In genomic region chr2:116075902-116076301, GRCm38 (mm10) we compare ENCODE assay signal across 8 mouse cellular contexts. TPM values are rescaled to one million over a fixed set of nuclear protein-coding genes. Genes with fewer than 3 reads are reported as not detected.
DNase-seq lines count a peak whose midpoint lies in the region; ATAC-seq lines count a peak whose summit lies in the region.

No protein-coding gene starts in this region.

- peak; percentile 85 for ATAC-seq in embryonic facial prominence, embryonic 11.5 days (replicated peaks; ENCODE audit: insufficient number of reproducible peaks, low FRiP score, low TSS enrichment, low read depth)
- ATAC-seq in limb, embryonic 11.5 days (ENCODE audit: insufficient number of reproducible peaks, low FRiP score, low TSS enrichment, low read depth) = peak; percentile 79
- ATAC-seq in midbrain, embryonic 13.5 days = peak; percentile 81

- H3K36me3 ChIP-seq in embryonic facial prominence, embryonic 11.5 days (replicated peaks; ENCODE audit: control insufficient read depth, insufficient read depth, low read depth, low read length) = no peaks in the 10 kb centered on the region
- H3K36me3 ChIP-seq in limb, embryonic 11.5 days (ENCODE audit: control insufficient read depth, insufficient read depth, low read length) = no peaks in the 10 kb centered on the region
- H3K36me3 ChIP-seq in midbrain, embryonic 13.5 days = no peaks in the 10 kb centered on the region

- H3K4me2 ChIP-seq in embryonic facial prominence, embryonic 11.5 days (ENCODE audit: low read depth, low read length) = peak overlapping the region; percentile 60
- H3K4me2 ChIP-seq in limb, embryonic 11.5 days (ENCODE audit: low read depth, severe bottlenecking) = peak overlapping the region; percentile 59
- H3K4me2 ChIP-seq in midbrain, embryonic 13.5 days (replicated peaks) = peak overlapping the region; percentile 71

- H3K27me3 ChIP-seq in embryonic facial prominence, embryonic 11.5 days (ENCODE audit: control insufficient read depth, insufficient read depth, low read length) = no peaks in the 10 kb centered on the region
- peaks cover 38% of the 10 kb centered on the region for H3K27me3 ChIP-seq in limb, embryonic 11.5 days (ENCODE audit: control insufficient read depth, insufficient read depth, low read length)
- peaks cover 52% of the 10 kb centered on the region for H3K27me3 ChIP-seq in midbrain, embryonic 13.5 days

- peak; percentile 48 for DNase-seq in right cerebral cortex, postnatal 14 days
- no peak for DNase-seq in right cerebral cortex, adult 2 months (ENCODE audit: low spot score in 2 of 2)
- DNase-seq in embryonic facial prominence, embryonic 11.5 days (ENCODE audit: low spot score) = peak; percentile 90
- DNase-seq in heart, postnatal 25 days (ENCODE audit: low spot score) = peak; percentile 17
- peak; percentile 86 for DNase-seq in limb, embryonic 11.5 days (ENCODE audit: low spot score)
- DNase-seq in thymus, postnatal 0 days (ENCODE audit: low spot score) = no peak
- DNase-seq in cerebellum, adult 9-11 months = no peak

- H3K4me3 ChIP-seq in embryonic facial prominence, embryonic 11.5 days (ENCODE audit: low read depth, low read length) = peak overlapping the region; percentile 19
- H3K4me3 ChIP-seq in limb, embryonic 11.5 days (ENCODE audit: low read depth, low read length) = peak overlapping the region; percentile 28
- peak overlapping the region; percentile 71 for H3K4me3 ChIP-seq in midbrain, embryonic 13.5 days (replicated peaks)

- no peaks in the 10 kb centered on the region for H3K4me1 ChIP-seq in embryonic facial prominence, embryonic 11.5 days (ENCODE audit: control insufficient read depth, insufficient read depth, low read length)
- H3K4me1 ChIP-seq in limb, embryonic 11.5 days (ENCODE audit: control insufficient read depth, insufficient read depth, low read length) = peaks cover 13% of the 10 kb centered on the region; the same call in 1 of the 2 replicates
- H3K4me1 ChIP-seq in midbrain, embryonic 13.5 days (replicated peaks) = peaks cover 38% of the 10 kb centered on the region

- H3K27ac ChIP-seq in embryonic facial prominence, embryonic 11.5 days (replicated peaks; ENCODE audit: low read depth, low read length) = no peak overlapping the region
- H3K27ac ChIP-seq in limb, embryonic 11.5 days (replicated peaks; ENCODE audit: low read depth, low read length) = peak overlapping the region; percentile 51; the same call in 1 of the 2 replicates
- H3K27ac ChIP-seq in midbrain, embryonic 13.5 days = peak overlapping the region; percentile 78

- H3K9me3 ChIP-seq in embryonic facial prominence, embryonic 11.5 days (replicated peaks; ENCODE audit: control insufficient read depth, low read length) = no peaks in the 10 kb centered on the region
- no peaks in the 10 kb centered on the region for H3K9me3 ChIP-seq in limb, embryonic 11.5 days (ENCODE audit: control insufficient read depth, low read length)
- 0 out of 2 replicates have a peak, but pooled peaks cover under 1% of the 10 kb centered on the region for H3K9me3 ChIP-seq in midbrain, embryonic 13.5 days

- 0% methylated on average over 23 of the region's 23 CpGs for WGBS in embryonic facial prominence, embryonic 11.5 days
- under 1% methylated on average over 23 of the region's 23 CpGs for WGBS in limb, embryonic 11.5 days
- under 1% methylated on average over 23 of the region's 23 CpGs for WGBS in midbrain, embryonic 13.5 days

- H3K9ac ChIP-seq in embryonic facial prominence, embryonic 11.5 days (replicated peaks; ENCODE audit: low read length) = peak overlapping the region; percentile 50
- H3K9ac ChIP-seq in limb, embryonic 11.5 days (ENCODE audit: low read length) = peak overlapping the region; percentile 17; the same call in 1 of the 2 replicates
- peak overlapping the region; percentile 65 for H3K9ac ChIP-seq in midbrain, embryonic 13.5 days (replicated peaks)

- intact Hi-C loops in heart, postnatal 25 days (cut with DNase I) = loop anchor here (10.0 kb wide), 1 partner anchor 561 kb away; no protein-coding TSS in a partner anchor

RNA-seq across cellular contexts. Expression of gene Meis2, which starts 10.3 kb away (rescaled TPM):
- 58.8 and 65.3 TPM in 2 replicates for polyA plus RNA-seq in embryonic facial prominence, embryonic 11.5 days (2014; fragmentation: Nextera tagmentation; extraction: Ambion mirVana)
- total RNA-seq in heart, postnatal 25 days (2021) = 10 to 100 TPM; 22.3 to 23.0 TPM
- polyA plus RNA-seq in limb, embryonic 11.5 days (2014; fragmentation: Nextera tagmentation; extraction: Ambion mirVana) = 51.4 and 53.9 TPM in 2 replicates
- 69.4 and 79.0 TPM in 2 replicates for polyA plus RNA-seq in midbrain, embryonic 13.5 days (2015; fragmentation: Nextera tagmentation; extraction: Ambion mirVana)
- polyA plus RNA-seq in thymus, postnatal 0 days (2015; fragmentation: Nextera tagmentation; extraction: Ambion mirVana) = 8.2 TPM in 2 replicates

Comparison
In these comparisons a context has a peak if more than half of its experiments do, and no peak if none do; other contexts are left out.
1. DNase-seq: peak in right cerebral cortex, postnatal 14 days (single experiment), embryonic facial prominence, embryonic 11.5 days (single experiment), heart, postnatal 25 days (single experiment) and limb, embryonic 11.5 days (single experiment); none in right cerebral cortex, adult 2 months (0 of 2), thymus, postnatal 0 days (single experiment) and cerebellum, adult 9-11 months (single experiment).
2. H3K4me3 ChIP-seq: peak in every context shown above with its lines; median percentile 71 in midbrain, embryonic 13.5 days; 28 in limb, embryonic 11.5 days; 19 in embryonic facial prominence, embryonic 11.5 days.
3. Peak in every context shown above with its lines, with median percentiles within 50 percentile points of each other: ATAC-seq, H3K4me2 ChIP-seq and H3K9ac ChIP-seq.